Mouse (Mus musculus) stomach, postnatal 0 days (tissue): Measurements from ENCODE around the gene Uap1. TPM values are rescaled to one million over a fixed set of nuclear protein-coding genes. Genes with fewer than 3 reads are reported as not detected.

Source experiments
- ATAC-seq: fragments of 200-750 bp; cut with Nextera tagmentation; 2 replicates; pipeline ENCODE4 v1.8.0; 2017; ENCODE audit not compliant: low FRiP score, low TSS enrichment
- DNase-seq: peaks from one replicate; pipeline ENCODE4 v3.0.0-alpha.2; 2016; ENCODE audit warnings: low spot score
- H3K27ac ChIP-seq: fragments of 300-500 bp; sonication (generic); replicated peaks from 2 replicates; pipeline ENCODE4 v1.5.1; 2014; ENCODE audit warnings: mild to moderate bottlenecking, control low read depth
- H3K27me3 ChIP-seq: fragments of 300-500 bp; sonication (generic); 2 replicates; pipeline ENCODE4 v1.6.1; 2014; ENCODE audit warnings: low read length; ENCODE audit not compliant: control insufficient read depth, insufficient read depth
- H3K36me3 ChIP-seq: fragments of 300-500 bp; sonication (generic); 2 replicates; pipeline ENCODE4 v1.6.1; 2014; ENCODE audit warnings: low read length, mixed read lengths; ENCODE audit not compliant: control insufficient read depth, insufficient read depth
- H3K4me1 ChIP-seq: fragments of 300-500 bp; sonication (generic); replicated peaks from 2 replicates; pipeline ENCODE4 v1.6.1; 2014; ENCODE audit warnings: antibody characterized with exemption; ENCODE audit not compliant: control insufficient read depth, insufficient read depth
- H3K4me2 ChIP-seq: fragments of 300-500 bp; sonication (generic); replicated peaks from 2 replicates; pipeline ENCODE4 v1.6.1; 2014; ENCODE audit warnings: low read depth, mild to moderate bottlenecking, control low read depth, moderate library complexity
- H3K4me3 ChIP-seq: fragments of 300-500 bp; sonication (generic); 2 replicates; pipeline ENCODE4 v1.5.1; 2014; ENCODE audit warnings: low read depth, low read length, control low read depth
- H3K9ac ChIP-seq: fragments of 300-500 bp; sonication (generic); 2 replicates; pipeline ENCODE4 v1.6.1; 2014; ENCODE audit warnings: mild to moderate bottlenecking, low read length, control low read depth, mixed read lengths
- H3K9me3 ChIP-seq: fragments of 300-500 bp; sonication (generic); 2 replicates; pipeline ENCODE4 v1.6.1; 2016; ENCODE audit warnings: low read length; ENCODE audit not compliant: control insufficient read depth
- CTCF ChIP-seq: IDR thresholded peaks from 2 replicates; pipeline ENCODE4 v1.5.1; 2016; ENCODE audit warnings: antibody characterized with exemption, low read depth, mild to moderate bottlenecking, moderate library complexity
- EP300 ChIP-seq: optimal IDR thresholded peaks from 2 replicates; pipeline ENCODE3; 2016; ENCODE audit warnings: antibody characterized with exemption
- WGBS: fragments of 180-500 bp; shearing (Covaris S2); extraction: QIAGEN DNeasy Blood & Tissue Kit; methylation state at CpG from one replicate; pipeline ENCODE4 v1.1.7; 2014; 5-methylcytosine and 5-hydroxymethylcytosine counted together
- polyA plus RNA-seq: library from polyadenylated mRNA; unstranded; fragments of >200 nt; fragmentation: Nextera tagmentation; extraction: Ambion mirVana; gene quantifications from 2 replicates; pipeline ENCODE4 v1.2.1, GENCODE M21; 2015

Uap1 gene
- polyA plus RNA-seq, 1 experiment from 2014 or later, result 65.0 TPM

GRCm38 (mm10) chr1:170145606-170146005 lies 29.2 kb downstream of the Uap1 start:
- no peaks in the 10 kb centered on the region for H3K27me3 ChIP-seq
- no peak overlapping the region for H3K4me2 ChIP-seq
- no peaks in the 10 kb centered on the region for H3K9me3 ChIP-seq
- no peaks in the 10 kb centered on the region for H3K4me1 ChIP-seq
- TF ChIP-seq EP300 (no peak), CTCF (no peak)
- DNase-seq, result no peak
- ATAC-seq, result no peak
- peaks cover 16% of the 10 kb centered on the region for H3K36me3 ChIP-seq
- H3K27ac ChIP-seq, result no peak overlapping the region
- H3K4me3 ChIP-seq, result no peak overlapping the region
- no peak overlapping the region for H3K9ac ChIP-seq
- WGBS, result 91% methylated on average over 4 of the region's 4 CpGs

- Histone ChIP-seq H3K4me1 (no peaks in the 10 kb centered on the region), H3K4me2 (no peak overlapping the region), H3K36me3 (peaks cover 5% of the 10 kb centered on the region; the same call in 1 of the 2 replicates), H3K9me3 (no peaks in the 10 kb centered on the region), H3K27me3 (no peaks in the 10 kb centered on the region), H3K4me3 (no peak overlapping the region), H3K9ac (no peak overlapping the region), H3K27ac (no peak overlapping the region)
- WGBS, result 96% methylated on average over 8 of the region's 8 CpGs
- ATAC-seq, result no peak
- DNase-seq, result no peak
- no peak for TF ChIP-seq CTCF
- TF ChIP-seq EP300, result no peak
Observed at GRCm38 (mm10) chr1:170142256-170142871, 32.4 kb downstream of the Uap1 start.

- Histone ChIP-seq H3K36me3 (peaks cover 3% of the 10 kb centered on the region; the same call in 1 of the 2 replicates), H3K4me3 (no peak overlapping the region), H3K27me3 (no peaks in the 10 kb centered on the region), H3K9me3 (no peaks in the 10 kb centered on the region), H3K9ac (no peak overlapping the region), H3K27ac (no peak overlapping the region), H3K4me2 (no peak overlapping the region), H3K4me1 (no peaks in the 10 kb centered on the region)
- no peak for ATAC-seq
- no peak for TF ChIP-seq EP300
- TF ChIP-seq CTCF, result no peak
- 98% methylated on average over 5 of the region's 5 CpGs for WGBS
- DNase-seq, result no peak
Observed at GRCm38 (mm10) chr1:170141626-170142025, 33.1 kb downstream of the Uap1 start.

- Histone ChIP-seq H3K27ac (no peak overlapping the region), H3K9ac (no peak overlapping the region), H3K36me3 (no peaks in the 10 kb centered on the region), H3K4me3 (no peak overlapping the region), H3K4me2 (no peak overlapping the region), H3K9me3 (no peaks in the 10 kb centered on the region), H3K4me1 (no peaks in the 10 kb centered on the region), H3K27me3 (no peaks in the 10 kb centered on the region)
- TF ChIP-seq EP300 (no peak), CTCF (peak; percentile 94)
- ATAC-seq (peak; percentile 93), DNase-seq (peak; percentile 73)
- 11% methylated on average over 7 of the region's 7 CpGs for WGBS
Observed at GRCm38 (mm10) chr1:170136351-170137009, 38.3 kb downstream of the Uap1 start.

GRCm38 (mm10) chr1:170134264-170134663 lies 40.5 kb downstream of the Uap1 start:
- H3K9me3 ChIP-seq, result no peaks in the 10 kb centered on the region
- H3K27ac ChIP-seq, result no peak overlapping the region
- no peaks in the 10 kb centered on the region for H3K4me1 ChIP-seq
- no peak for TF ChIP-seq EP300
- TF ChIP-seq CTCF, result no peak
- 75% methylated on average over 8 of the region's 8 CpGs for WGBS
- H3K4me2 ChIP-seq, result no peak overlapping the region
- ATAC-seq (no peak), DNase-seq (no peak)
- no peak overlapping the region for H3K9ac ChIP-seq
- H3K27me3 ChIP-seq, result no peaks in the 10 kb centered on the region
- no peak overlapping the region for H3K4me3 ChIP-seq
- H3K36me3 ChIP-seq, result no peaks in the 10 kb centered on the region

GRCm38 (mm10) chr1:170130962-170131361 lies 43.8 kb downstream of the Uap1 start:
- TF ChIP-seq EP300 (no peak), CTCF (no peak)
- Histone ChIP-seq H3K4me2 (no peak overlapping the region), H3K36me3 (no peaks in the 10 kb centered on the region), H3K4me1 (no peaks in the 10 kb centered on the region), H3K4me3 (no peak overlapping the region), H3K27me3 (no peaks in the 10 kb centered on the region), H3K27ac (no peak overlapping the region), H3K9ac (no peak overlapping the region), H3K9me3 (no peaks in the 10 kb centered on the region)
- DNase-seq (no peak), ATAC-seq (no peak)
- WGBS, result 23% methylated on average over 3 of the region's 3 CpGs
